Mouse (Mus musculus) testis, adult 2 months (tissue): Measurements from ENCODE around the gene Gm17455.

Experiments
- CTCF ChIP-seq: fragments of 200-500 bp; IDR thresholded peaks from 2 replicates; pipeline ENCODE4 v1.5.1; 2012; ENCODE audit warnings: low read depth, mild to moderate bottlenecking, inconsistent platforms, low read length, moderate library complexity; ENCODE audit not compliant: control insufficient read depth, insufficient read depth, insufficient replicate concordance
- POLR2A ChIP-seq: fragments of 200-500 bp; IDR thresholded peaks from 2 replicates; pipeline ENCODE4 v1.6.1; 2012; ENCODE audit warnings: low read depth, mild to moderate bottlenecking, inconsistent platforms, low read length, moderate library complexity; ENCODE audit not compliant: control insufficient read depth

- TF ChIP-seq POLR2A (no peak), CTCF (no peak)
Measured at GRCm38 (mm10) chr10:60354003-60354325, 45.6 kb upstream of the Gm17455 start.
